Mouse (Mus musculus) small intestine, adult 2 months (tissue): ENCODE results near the gene Rnf149. TPM values are rescaled to one million over a fixed set of nuclear protein-coding genes. Genes with fewer than 3 reads are reported as not detected.

Source experiments
- H3K27ac ChIP-seq: fragments of 200-500 bp; 2 replicates; pipeline ENCODE4 v1.5.1; 2012; ENCODE audit warnings: low read depth, low read length, control low read depth, inconsistent platforms; ENCODE audit not compliant: insufficient read depth
- H3K27me3 ChIP-seq: fragments of 200-500 bp; 2 replicates; pipeline ENCODE4 v1.6.1; 2012; ENCODE audit warnings: mild to moderate bottlenecking, moderate library complexity, low read length, inconsistent platforms; ENCODE audit not compliant: control insufficient read depth, insufficient read depth
- H3K36me3 ChIP-seq: fragments of 200-500 bp; 2 replicates; pipeline ENCODE4 v1.6.1; 2012; ENCODE audit warnings: mild to moderate bottlenecking, low read length, control low read depth, inconsistent platforms; ENCODE audit not compliant: control insufficient read depth, insufficient read depth
- H3K4me1 ChIP-seq: fragments of 200-500 bp; 2 replicates; pipeline ENCODE4 v1.6.1; 2012; ENCODE audit warnings: low read length, inconsistent platforms, mixed read lengths; ENCODE audit not compliant: control insufficient read depth, insufficient read depth, insufficient read length
- H3K4me3 ChIP-seq: fragments of 200-500 bp; 2 replicates; pipeline ENCODE4 v1.5.1; 2012; ENCODE audit warnings: low read depth, mild to moderate bottlenecking, control low read depth, inconsistent platforms, low read length, moderate library complexity
- CTCF ChIP-seq: fragments of 200-500 bp; IDR thresholded peaks from 2 replicates; pipeline ENCODE4 v1.5.1; 2012; ENCODE audit warnings: low read depth, mild to moderate bottlenecking, control low read depth, inconsistent platforms, low read length, moderate library complexity, mixed read lengths; ENCODE audit not compliant: insufficient replicate concordance, insufficient read length; ENCODE audit errors: extremely low read depth
- POLR2A ChIP-seq: fragments of 200-500 bp; IDR thresholded peaks from 2 replicates; pipeline ENCODE4 v1.6.1; 2012; ENCODE audit warnings: low read depth, mild to moderate bottlenecking, control low read depth, inconsistent platforms, low read length, moderate library complexity
- WGBS: fragments of 180-500 bp; shearing (Covaris S2); methylation state at CpG from one replicate; pipeline ENCODE4 v1.1.7; 2018; 5-methylcytosine and 5-hydroxymethylcytosine counted together
- polyA plus RNA-seq: library from polyadenylated mRNA; depleted of rRNA; stranded (reverse); fragments of >200 nt; gene quantifications from 2 replicates; pipeline ENCODE4 v1.2.3, GENCODE M21; 2012

Gene Rnf149
- polyA plus RNA-seq, 1 experiment: 15.6 TPM

DNA sequence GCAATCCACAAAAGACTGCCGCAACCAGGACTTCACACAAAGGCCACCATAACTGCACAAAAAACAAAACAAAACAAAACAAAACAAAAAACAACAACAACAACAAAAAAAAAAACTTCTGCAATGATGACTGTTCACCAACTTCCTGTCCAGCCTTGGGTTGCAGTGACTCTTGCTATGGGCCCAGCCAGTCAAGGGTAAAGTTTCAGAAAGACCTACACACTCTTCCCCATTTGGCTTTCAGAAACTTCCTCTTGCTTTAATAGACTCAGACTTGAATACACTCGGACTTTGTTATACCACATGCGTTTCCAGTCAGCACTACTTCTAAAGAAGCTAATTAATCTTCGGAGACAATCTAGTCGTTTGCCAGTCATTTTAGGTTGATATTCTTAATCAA, 13.0 kb upstream of the Rnf149 start:
- 64% methylated on average over 5 of the region's 5 CpGs for WGBS
- H3K36me3 ChIP-seq: no peaks in the 10 kb centered on the region
- no peaks in the 10 kb centered on the region for H3K27me3 ChIP-seq
- no peak overlapping the region for H3K27ac ChIP-seq
- TF ChIP-seq CTCF: no peak
- TF ChIP-seq POLR2A: no peak
- peaks cover 4% of the 10 kb centered on the region; the same call in 1 of the 2 replicates for H3K4me1 ChIP-seq
- H3K4me3 ChIP-seq: no peak overlapping the region

DNA sequence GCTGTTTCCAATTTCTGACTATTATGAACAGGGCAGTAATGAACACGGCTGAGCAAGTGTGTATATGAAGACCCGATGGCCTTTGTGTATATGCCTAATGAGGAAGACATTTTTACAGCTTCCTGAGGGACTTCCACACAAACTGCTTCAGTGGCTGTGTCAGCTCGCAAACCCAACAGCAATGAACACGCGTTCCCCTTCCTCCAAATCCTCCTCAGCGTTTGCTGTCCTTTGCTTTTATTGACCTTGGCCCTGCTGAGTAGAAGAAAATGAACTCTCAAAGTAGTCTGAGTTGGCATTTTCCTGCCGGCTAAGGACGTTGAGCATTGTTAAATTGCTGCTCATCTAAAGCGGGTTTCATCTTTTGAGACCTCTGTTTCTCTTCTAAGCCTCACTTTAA, 8.2 kb upstream of the Rnf149 start:
- no peaks in the 10 kb centered on the region for H3K4me1 ChIP-seq
- no peak overlapping the region for H3K27ac ChIP-seq
- H3K36me3 ChIP-seq: no peaks in the 10 kb centered on the region
- WGBS: 70% methylated on average over 9 of the region's 9 CpGs
- no peak for TF ChIP-seq POLR2A
- no peak for TF ChIP-seq CTCF
- no peaks in the 10 kb centered on the region for H3K27me3 ChIP-seq
- H3K4me3 ChIP-seq: no peak overlapping the region

DNA sequence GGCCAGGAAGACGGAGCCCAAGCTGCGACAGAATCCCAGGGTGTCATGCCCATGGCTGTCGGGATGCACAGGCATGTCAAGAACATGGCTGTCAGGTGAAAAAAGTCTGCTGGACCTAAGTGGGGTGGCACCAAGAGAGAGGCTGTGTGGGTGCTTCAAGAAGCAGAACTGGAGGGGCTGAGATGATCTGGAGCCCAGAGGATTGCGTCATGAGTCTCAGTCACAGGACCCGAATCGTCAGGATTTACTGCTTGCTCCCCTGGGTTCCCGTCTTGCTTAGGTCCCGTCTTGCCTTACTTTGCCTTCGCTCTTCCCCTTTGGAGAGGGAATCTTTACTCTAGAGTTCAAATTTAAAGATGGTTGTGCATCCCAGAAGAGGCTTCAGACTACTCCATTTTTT, 6.0 kb upstream of the Rnf149 start:
- Histone ChIP-seq H3K27me3 (no peaks in the 10 kb centered on the region), H3K27ac (no peak overlapping the region), H3K36me3 (no peaks in the 10 kb centered on the region), H3K4me3 (no peak overlapping the region), H3K4me1 (no peaks in the 10 kb centered on the region)
- TF ChIP-seq CTCF (no peak), POLR2A (no peak)
- 92% methylated on average over 9 of the region's 9 CpGs for WGBS

- Histone ChIP-seq H3K27me3 (no peaks in the 10 kb centered on the region), H3K27ac (no peak overlapping the region), H3K4me3 (no peak overlapping the region), H3K36me3 (no peaks in the 10 kb centered on the region), H3K4me1 (no peaks in the 10 kb centered on the region)
- no peak for TF ChIP-seq POLR2A
- TF ChIP-seq CTCF: no peak
- WGBS: 57% methylated on average over 2 of the region's 3 CpGs
Measured at GRCm38 (mm10) chr1:39581215-39581614, 4.0 kb upstream of the Rnf149 start.

DNA sequence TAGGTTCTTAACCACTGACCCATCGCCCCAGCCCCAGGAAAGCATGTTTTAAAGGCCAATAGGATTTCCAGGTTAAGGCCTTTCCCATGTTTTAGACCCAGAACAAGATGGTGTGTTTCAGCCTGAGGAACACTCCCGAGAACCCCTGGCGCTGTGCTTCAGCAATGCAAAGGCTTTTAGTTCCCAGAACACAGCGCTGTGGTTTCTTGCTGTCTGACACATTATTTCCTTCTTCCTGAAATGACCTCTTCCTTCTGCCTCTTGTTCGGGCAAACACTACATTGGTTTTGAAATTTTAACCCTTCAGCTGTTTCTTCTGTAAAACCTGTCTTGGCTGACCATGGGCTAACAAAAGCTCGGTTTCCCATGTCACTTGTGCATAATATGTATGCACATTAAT, 1.9 kb upstream of the Rnf149 start:
- WGBS: 74% methylated on average over 6 of the region's 6 CpGs
- H3K27me3 ChIP-seq: no peaks in the 10 kb centered on the region
- no peaks in the 10 kb centered on the region for H3K36me3 ChIP-seq
- H3K27ac ChIP-seq: peak overlapping the region; percentile 37; the same call in 1 of the 2 replicates
- no peak for TF ChIP-seq CTCF
- no peak for TF ChIP-seq POLR2A
- no peak overlapping the region for H3K4me3 ChIP-seq
- peaks cover 3% of the 10 kb centered on the region; the same call in 1 of the 2 replicates for H3K4me1 ChIP-seq

GRCm38 (mm10) chr1:39578446-39578845, 1.2 kb upstream of the Rnf149 start:
- Histone ChIP-seq H3K36me3 (no peaks in the 10 kb centered on the region), H3K27ac (peak overlapping the region; percentile 42; the same call in 1 of the 2 replicates), H3K4me1 (peaks cover 3% of the 10 kb centered on the region; the same call in 1 of the 2 replicates), H3K27me3 (no peaks in the 10 kb centered on the region), H3K4me3 (no peak overlapping the region)
- 63% methylated on average over 5 of the region's 5 CpGs for WGBS
- no peak for TF ChIP-seq POLR2A
- TF ChIP-seq CTCF: no peak

DNA sequence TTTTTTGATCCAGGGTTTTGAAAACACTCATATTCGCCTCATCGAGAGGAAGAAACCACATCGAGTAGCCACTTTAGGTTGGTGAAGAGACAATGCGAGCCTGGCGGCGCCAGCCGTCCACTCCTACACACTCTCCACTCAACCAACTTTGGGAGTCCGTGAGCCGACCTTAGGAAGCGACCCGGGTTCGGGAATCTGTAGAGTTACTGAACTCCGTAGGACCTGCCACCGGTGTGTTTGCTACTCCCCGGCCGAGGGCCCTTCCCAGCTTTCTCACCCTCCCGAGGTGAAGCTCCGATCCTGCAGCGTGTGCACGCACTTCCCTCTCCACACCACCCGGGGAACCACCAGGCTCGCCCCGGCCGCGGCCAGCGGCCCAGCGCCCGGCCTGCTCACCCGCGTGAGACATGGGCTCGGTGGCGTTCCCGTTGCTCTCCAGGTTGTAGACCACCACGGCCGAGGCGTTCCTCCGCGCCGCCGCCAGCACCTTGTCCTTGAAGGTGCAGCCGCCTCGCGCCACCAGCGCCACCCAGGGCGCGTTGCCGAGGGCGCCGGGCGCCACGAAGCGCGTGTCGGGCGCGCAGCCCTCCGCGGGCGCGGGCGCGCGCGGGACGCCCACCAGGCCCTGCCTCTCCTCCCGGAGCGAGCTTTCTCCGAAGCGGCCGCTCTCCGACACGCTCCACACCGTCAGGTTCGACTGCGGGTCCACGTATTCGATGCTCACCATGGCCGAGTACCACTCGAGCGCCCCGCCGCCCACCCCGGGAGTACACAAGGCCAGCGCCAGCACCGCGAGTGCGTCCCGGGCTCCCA, 568 bp downstream of the Rnf149 start:
- WGBS: under 1% methylated on average over 88 of the region's 88 CpGs
- 0 out of 2 replicates have a peak, but pooled peaks cover 3% of the 10 kb centered on the region for H3K36me3 ChIP-seq

More for the DNA sequence above, 568 bp downstream of the Rnf149 start:
- no peaks in the 10 kb centered on the region for H3K27me3 ChIP-seq
- TF ChIP-seq POLR2A: no peak
- TF ChIP-seq CTCF: no peak
- H3K4me3 ChIP-seq: peak overlapping the region; percentile 88
- peaks cover 5% of the 10 kb centered on the region; the same call in 1 of the 2 replicates for H3K4me1 ChIP-seq
- H3K27ac ChIP-seq: peak overlapping the region; percentile 62
